Comparison of ENCODE assay signal across 9 mouse cellular contexts in the genomic region with DNA sequence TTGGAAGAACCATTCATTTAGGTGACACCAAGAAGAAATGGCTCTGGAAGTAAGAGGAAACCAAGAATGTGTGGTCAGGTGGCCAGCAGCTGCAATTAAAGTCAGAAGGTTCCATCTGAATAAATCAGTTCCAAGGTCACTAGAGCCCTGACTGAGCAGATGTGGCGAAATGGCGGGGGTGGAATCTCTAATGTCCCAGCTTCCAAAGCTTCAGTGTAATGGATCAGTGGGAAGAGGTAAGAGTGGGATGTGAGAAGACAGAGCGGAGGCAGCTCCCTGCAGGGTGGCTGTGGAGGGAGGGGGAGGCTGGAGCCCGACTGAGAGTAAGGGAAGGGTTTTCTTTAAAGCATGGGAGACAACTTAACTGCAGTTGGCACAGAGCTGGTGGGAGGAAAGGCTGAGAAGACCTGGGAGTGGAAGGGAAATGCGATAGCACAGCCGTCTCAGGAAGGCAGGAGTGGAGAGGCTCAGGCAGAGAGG. TPM values are rescaled to one million over a fixed set of nuclear protein-coding genes. Genes with fewer than 3 reads are reported as not detected.
DNase-seq lines count a peak whose midpoint lies in the region; ATAC-seq and TF ChIP-seq lines count a peak whose summit lies in the region.
"Had no signal": no experiment of that assay in that cellular context is flagged by ENCODE, and none has a peak within 500 bp of the region (broad histone marks: within the 10 kb centered on the region; RNA-seq: fewer than 3 reads in every experiment).

No protein-coding gene starts in this region.

- WGBS in heart, postnatal 0 days = 43% methylated on average over 6 of the region's 6 CpGs

- no peak overlapping the region for H3K4me3 ChIP-seq in heart, postnatal 0 days (ENCODE audit: low read depth, low read length)
- H3K4me3 ChIP-seq: stomach, embryonic 15.5 days had no signal

- H3K9ac ChIP-seq in heart, postnatal 0 days (replicated peaks; ENCODE audit: low read depth, low read length) = no peak overlapping the region
- H3K9ac ChIP-seq: stomach, embryonic 15.5 days had no signal

- no peaks in the 10 kb centered on the region; the same call in 1 of the 2 replicates for H3K36me3 ChIP-seq in heart, postnatal 0 days (replicated peaks; ENCODE audit: control insufficient read depth, insufficient read depth, low read length)
- H3K36me3 ChIP-seq: stomach, embryonic 15.5 days had no signal

- no peak for ATAC-seq in heart, postnatal 0 days (ENCODE audit: insufficient read depth, low read depth)
- ATAC-seq in frontal cortex, adult (ENCODE audit: low TSS enrichment) = peak; percentile 91
- no peak for ATAC-seq in megakaryocyte progenitor cell, adult 5-6 weeks (replicated peaks; ENCODE audit: poor library complexity)

- no peak for DNase-seq in heart, postnatal 0 days (ENCODE audit: low spot score)
- DNase-seq in heart, adult 18-20 months = no peak
- peak; percentile 41 for DNase-seq in adrenal gland, postnatal 10 days
- DNase-seq in left cerebral cortex, postnatal 25 days (ENCODE audit: low spot score in 2 of 2) = peak; percentile 64 to 90
- DNase-seq in MN1 (ENCODE audit: low spot score) = no peak
- no peak for DNase-seq in lung, postnatal 14 days

- TF ChIP-seq CTCF in heart, postnatal 0 days (IDR thresholded peaks at IDR 0.05; ENCODE audit: low read depth) = no peak

- H3K9me3 ChIP-seq in heart, postnatal 0 days (replicated peaks; ENCODE audit: control insufficient read depth, low read length) = no peaks in the 10 kb centered on the region
- H3K9me3 ChIP-seq: stomach, embryonic 15.5 days had no signal

- intact Hi-C loops in left cerebral cortex, postnatal 25 days (cut with DNase I) = loop anchor here (1.0 kb wide), 2 partner anchors 14 to 57 kb away; no protein-coding TSS in a partner anchor

- H3K27me3 ChIP-seq in heart, postnatal 0 days (ENCODE audit: control insufficient read depth, insufficient read depth, low read length) = no peaks in the 10 kb centered on the region
- H3K27me3 ChIP-seq: stomach, embryonic 15.5 days had no signal

- H3K4me1 ChIP-seq in heart, postnatal 0 days (ENCODE audit: control insufficient read depth, insufficient read depth) = peaks cover 34% of the 10 kb centered on the region

- H3K4me2 ChIP-seq in heart, postnatal 0 days (ENCODE audit: low read depth, low read length) = peak overlapping the region; percentile 30
- H3K4me2 ChIP-seq: stomach, embryonic 15.5 days had no signal

- H3K27ac ChIP-seq in heart, postnatal 0 days (ENCODE audit: low read depth) = peak overlapping the region; percentile 81
- H3K27ac ChIP-seq: stomach, embryonic 15.5 days had no signal

- TF ChIP-seq EP300 in heart, postnatal 0 days (IDR thresholded peaks at IDR 0.05; ENCODE audit: low read depth) = no peak

RNA-seq across cellular contexts. Expression of gene Pkig, which starts 3.2 kb away (rescaled TPM):
- total RNA-seq in heart, postnatal 0 days (2014; rRNA removed; ENCODE audit: low replicate concordance) = 363 and 431 TPM in 2 replicates
- polyA plus RNA-seq in heart, postnatal 0 days (2015; fragmentation: Nextera tagmentation; extraction: Ambion mirVana) = 495 and 511 TPM in 2 replicates
- 100 to 1,000 TPM; 219 to 232 TPM for total RNA-seq in heart, adult 18-20 months (2021)
- 10 to 100 TPM; 46.9 to 60.8 TPM for total RNA-seq in adrenal gland, postnatal 10 days (2021)
- total RNA-seq in left cerebral cortex, postnatal 25 days (2021) = 100 to 1,000 TPM; 132 to 133 TPM
- total RNA-seq in megakaryocyte progenitor cell, adult 5-6 weeks (2015) = 50.8 and 54.4 TPM in 2 replicates
- total RNA-seq in megakaryocyte progenitor cell, adult 5-6 weeks (2017) = 52.9 and 56.3 TPM in 2 replicates

RNA-seq across cellular contexts. Expression of gene Serinc3, which starts 16.5 kb away (rescaled TPM):
- total RNA-seq in heart, postnatal 0 days (2014; rRNA removed; ENCODE audit: low replicate concordance) = 181 and 193 TPM in 2 replicates
- 61.3 and 62.4 TPM in 2 replicates for polyA plus RNA-seq in heart, postnatal 0 days (2015; fragmentation: Nextera tagmentation; extraction: Ambion mirVana)
- total RNA-seq in heart, adult 18-20 months (2021) = 100 to 1,000 TPM; 284 to 364 TPM
- 100 to 1,000 TPM; 350 to 392 TPM for total RNA-seq in adrenal gland, postnatal 10 days (2021)
- total RNA-seq in left cerebral cortex, postnatal 25 days (2021) = 100 to 1,000 TPM; 243 to 244 TPM
- total RNA-seq in megakaryocyte progenitor cell, adult 5-6 weeks (2015) = 641 and 693 TPM in 2 replicates
- 470 and 502 TPM in 2 replicates for total RNA-seq in megakaryocyte progenitor cell, adult 5-6 weeks (2017)

RNA-seq across cellular contexts. Expression of gene Ttpal, which starts 59.3 kb away (rescaled TPM):
- total RNA-seq in heart, postnatal 0 days (2014; rRNA removed; ENCODE audit: low replicate concordance) = 14.5 and 58.3 TPM in 2 replicates
- 8.8 TPM in 2 replicates for polyA plus RNA-seq in heart, postnatal 0 days (2015; fragmentation: Nextera tagmentation; extraction: Ambion mirVana)
- 10 to 100 TPM; 12.0 to 16.8 TPM for total RNA-seq in heart, adult 18-20 months (2021)
- total RNA-seq in adrenal gland, postnatal 10 days (2021) = 10 to 100 TPM; 24.8 to 26.4 TPM
- total RNA-seq in left cerebral cortex, postnatal 25 days (2021) = 10 to 100 TPM; 69.4 to 71.3 TPM
- 13.7 and 20.7 TPM in 2 replicates for total RNA-seq in megakaryocyte progenitor cell, adult 5-6 weeks (2015)
- total RNA-seq in megakaryocyte progenitor cell, adult 5-6 weeks (2017) = 12.4 and 12.7 TPM in 2 replicates

Comparison
In these comparisons a context has a peak if more than half of its experiments do, and no peak if none do; other contexts are left out.
1. DNase-seq: peak in adrenal gland, postnatal 10 days (single experiment) and left cerebral cortex, postnatal 25 days (2 of 2); none in heart, postnatal 0 days (single experiment), heart, adult 18-20 months (0 of 2), MN1 (single experiment) and lung, postnatal 14 days (single experiment).